Mouse (Mus musculus) lung, postnatal 36 days (tissue): ENCODE measurements around the gene Tulp2.
"Not testable (repeated sequence)": the region's sequence is repeated elsewhere in the genome, so short reads cannot be mapped to it uniquely, and the experiment has no call there.

Experiments used
- DNase-seq: peaks from one replicate; pipeline ENCODE4 v3.0.0; 2022; ENCODE audit warnings: mixed read lengths

The Tulp2 gene

DNA sequence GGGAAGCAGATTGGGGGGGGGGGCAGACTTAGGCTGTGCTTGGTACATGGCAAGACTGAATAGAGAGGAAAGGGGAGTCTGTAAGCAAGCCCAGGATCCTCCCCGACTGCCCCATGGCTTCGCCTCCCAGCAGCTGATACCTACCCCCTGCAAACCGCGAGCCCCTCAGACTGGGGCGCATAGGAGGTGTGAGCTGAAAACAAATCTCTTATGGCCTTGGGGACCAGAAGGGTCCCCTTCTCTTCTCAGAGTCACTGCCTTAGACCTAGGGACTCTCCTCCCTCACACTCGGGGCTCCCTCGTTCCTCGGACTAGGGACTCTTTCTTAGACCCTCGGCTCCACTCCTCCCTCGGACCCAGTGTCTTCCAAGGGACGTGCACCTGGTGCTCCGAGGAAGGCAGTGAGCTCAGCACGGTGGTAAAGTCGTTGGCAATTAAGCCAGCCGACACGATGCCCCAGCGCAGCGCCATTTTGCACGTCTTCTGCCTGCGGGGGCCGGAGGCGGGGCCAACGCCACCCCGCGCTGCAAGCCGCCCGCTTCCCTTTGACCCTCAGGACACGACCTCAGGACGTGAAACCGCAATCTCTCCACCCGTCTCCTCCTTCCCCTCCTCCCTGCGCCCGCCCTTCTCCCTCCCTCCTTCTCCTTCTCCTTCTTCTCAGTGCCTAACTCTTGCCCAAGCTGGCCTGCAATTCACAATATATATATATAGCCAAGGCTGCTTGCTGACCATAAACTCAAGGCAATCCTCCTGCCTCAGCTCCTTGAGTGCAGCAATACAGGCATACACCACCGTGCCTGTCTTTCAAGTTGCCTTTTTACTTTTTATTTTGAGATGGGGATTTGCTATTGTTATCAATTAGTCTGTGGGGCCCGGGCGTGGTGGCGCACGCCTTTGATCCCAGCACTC lies 6.9 kb downstream of the Tulp2 start, which contains the start of gene Dhdh:
Gene Dhdh, minus strand, starts transcription at position 513 of the 912 bp plus-strand sequence.
- DNase-seq, result peak; percentile 84

DNA sequence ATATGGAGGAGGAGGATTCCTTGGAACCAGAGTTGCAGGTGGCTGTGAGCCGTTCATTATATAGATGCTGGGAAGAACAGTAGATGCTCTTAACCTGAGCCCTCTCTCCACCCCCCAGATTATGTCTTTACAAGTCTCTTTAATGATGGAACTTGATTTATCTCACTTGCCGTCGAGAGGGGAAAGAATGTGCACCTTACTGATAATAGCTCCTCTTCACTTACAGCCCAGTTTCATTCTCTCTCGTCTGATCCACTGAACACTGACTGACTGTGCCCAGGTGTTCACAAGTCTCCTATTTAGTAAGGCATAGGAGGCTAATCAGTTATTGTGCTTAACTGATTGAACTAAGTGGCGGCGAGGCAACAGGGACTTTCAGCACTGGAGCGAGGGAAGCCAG lies 7.9 kb downstream of the Tulp2 start:
- DNase-seq, result no peak

DNA sequence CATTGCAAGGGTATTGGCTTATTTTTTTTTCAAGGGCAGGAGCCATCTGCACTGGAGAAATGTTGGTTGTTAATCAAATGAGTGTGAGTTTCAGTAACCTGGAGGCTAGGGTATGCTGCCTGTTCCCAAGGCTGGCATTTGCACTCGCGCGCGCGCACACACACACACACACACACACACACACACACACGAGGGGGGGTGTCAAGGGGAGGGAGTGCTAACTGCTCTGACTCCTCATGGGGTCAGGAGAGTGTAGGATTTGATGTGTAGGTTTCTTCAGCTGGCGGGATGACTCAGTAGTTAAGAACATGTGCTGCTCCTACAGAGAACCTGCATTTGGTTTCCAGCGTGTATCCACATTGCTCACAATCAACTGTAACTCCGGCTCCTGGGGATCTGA lies 9.1 kb downstream of the Tulp2 start:
- no peak for DNase-seq

DNA sequence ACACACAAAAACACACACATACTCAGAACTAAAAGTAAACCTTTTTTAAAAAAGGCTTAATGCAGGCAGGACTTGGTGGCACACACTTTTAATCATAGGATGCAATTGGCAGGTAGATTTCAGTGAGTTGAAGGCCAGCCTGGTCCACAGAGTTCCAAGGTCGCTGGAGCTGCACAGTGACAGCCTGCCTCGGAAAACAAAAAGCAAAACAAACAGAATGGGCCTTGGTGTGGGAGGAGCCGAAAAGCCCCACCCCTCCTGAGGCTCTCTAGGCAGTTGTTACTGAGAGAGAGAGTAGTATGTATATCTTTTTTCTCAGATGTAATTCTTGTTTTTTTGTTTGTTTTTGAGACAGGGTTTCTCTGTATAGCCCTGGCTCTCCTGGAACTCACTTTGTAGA lies 9.6 kb downstream of the Tulp2 start:
- peak; percentile 58 for DNase-seq

DNA sequence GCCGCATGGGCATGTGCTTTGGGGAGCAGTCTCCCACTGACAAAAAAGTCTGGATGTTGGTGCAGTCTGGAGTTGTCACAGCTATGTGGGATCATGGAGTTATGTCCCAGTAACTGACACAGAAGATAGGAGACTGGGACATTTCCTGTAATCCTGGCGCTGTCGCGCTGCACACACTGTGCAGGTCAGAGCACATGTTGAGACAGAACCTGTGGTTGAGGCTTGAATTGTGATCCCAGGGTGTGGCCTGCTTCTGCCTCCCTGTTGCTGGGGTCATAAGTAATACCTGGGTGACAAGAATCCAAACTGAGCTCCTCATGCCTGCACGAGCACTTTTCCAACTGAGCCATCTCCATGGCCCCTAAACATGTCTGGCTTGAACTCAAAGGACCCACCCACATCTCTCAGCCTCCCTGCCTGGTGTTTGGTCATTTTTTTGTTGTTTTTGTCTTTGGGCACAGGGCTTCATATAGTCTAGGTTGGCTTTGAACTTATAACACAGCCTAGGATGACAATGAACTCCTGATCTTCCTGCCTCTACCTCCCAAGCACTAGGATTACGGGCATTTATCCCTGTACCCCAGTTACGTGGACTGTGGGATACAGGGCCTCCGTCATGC lies 10.7 kb downstream of the Tulp2 start:
- no peak for DNase-seq

DNA sequence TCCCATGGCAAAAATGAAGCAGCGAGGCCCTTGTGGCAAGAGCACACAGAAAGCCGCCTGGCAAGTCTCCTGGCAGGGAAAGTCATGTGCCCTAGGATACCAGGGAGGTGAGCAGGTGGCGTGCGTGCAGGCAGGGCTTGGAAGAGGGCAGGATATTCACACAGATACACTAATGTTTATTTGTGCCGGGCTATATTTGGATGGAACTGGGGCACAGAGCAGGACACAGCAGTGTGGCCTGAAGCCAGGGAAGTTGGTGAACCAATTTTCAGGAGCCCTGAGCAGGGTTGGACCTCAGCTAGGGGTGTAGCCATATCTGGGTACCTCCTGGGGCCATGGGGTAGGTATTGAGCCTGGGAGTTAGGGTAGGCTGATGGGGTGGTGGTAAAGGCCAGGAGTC lies 11.3 kb downstream of the Tulp2 start:
- no peak for DNase-seq

- DNase-seq, result no peak
Measured at GRCm38 (mm10) chr7:45494548-45494947, 12.9 kb downstream of the Tulp2 start.

GRCm38 (mm10) chr7:45498427-45498826 lies 16.8 kb downstream of the Tulp2 start:
- no peak for DNase-seq

DNA sequence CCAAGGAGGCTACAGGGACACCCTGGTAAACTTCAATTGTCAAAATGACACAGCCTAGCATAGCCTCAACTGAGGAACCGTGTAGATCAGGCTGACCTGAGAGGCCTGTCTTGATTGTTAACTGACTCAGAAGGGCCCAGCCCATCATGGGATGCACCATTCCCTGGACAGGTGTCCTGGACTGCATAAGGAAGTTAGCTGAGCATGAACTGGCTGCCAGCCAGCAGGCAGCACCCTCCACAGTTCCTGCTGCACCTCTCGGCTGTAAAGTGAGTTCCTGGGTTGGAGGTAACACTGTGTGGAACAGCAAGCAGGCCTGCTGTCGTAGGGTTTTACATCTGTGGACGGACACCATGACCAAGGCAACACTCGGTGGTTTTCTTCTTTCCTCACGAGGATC lies 25.9 kb downstream of the Tulp2 start:
- no peak for DNase-seq

DNA sequence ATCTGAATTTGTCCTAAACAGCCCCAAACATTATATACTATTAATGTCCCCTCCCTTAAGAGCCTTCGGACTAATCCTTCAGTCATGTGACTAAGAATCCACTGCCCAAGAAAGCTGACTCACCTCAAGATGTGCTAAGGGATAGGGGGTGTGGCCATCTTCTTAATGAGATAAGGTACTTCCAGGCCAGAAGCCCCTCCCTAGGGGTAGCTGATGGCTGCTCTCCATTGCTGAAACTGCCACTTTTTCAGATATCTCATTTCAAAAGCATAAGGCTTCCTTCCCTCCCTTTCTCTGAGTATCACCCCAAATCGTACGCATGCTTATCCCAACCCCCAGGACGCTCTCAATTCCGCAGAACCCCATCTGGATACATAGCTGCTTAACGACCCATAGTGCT lies 26.9 kb downstream of the Tulp2 start:
- no peak for DNase-seq

DNA sequence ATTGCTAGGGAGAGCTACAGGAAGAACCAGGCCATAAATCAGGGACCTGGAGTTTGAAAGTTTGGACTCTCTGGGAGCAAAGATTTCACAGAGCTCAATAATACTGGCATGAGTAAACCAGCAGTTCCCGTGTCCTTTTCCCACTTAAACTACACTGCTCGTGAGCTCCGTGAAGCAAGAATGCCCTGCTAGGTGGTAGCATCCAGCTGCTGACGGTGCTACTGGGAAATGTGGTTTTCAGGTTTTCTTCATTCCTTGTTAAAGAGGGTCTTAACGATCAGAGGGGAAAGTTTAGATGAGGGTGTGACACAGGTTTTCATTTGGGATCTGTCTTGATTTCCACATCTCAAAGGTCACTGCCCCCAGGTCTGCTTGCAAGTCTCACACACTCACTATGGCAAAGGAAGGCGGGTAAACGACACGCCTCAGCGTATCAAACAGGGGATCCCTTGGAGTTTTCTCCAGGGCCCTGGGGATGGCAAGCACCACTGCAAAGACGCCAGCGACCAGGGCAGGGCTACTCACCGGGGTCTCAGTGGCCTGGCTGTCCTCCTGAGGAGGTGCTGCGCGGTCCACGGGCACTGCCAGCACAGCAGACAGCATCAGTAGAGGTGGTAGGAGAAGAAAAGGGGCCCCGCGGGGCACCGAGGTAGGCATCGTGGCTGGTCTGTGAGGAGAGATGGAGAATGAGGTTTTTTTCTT lies 27.7 kb downstream of the Tulp2 start:
- DNase-seq, result no peak

DNA sequence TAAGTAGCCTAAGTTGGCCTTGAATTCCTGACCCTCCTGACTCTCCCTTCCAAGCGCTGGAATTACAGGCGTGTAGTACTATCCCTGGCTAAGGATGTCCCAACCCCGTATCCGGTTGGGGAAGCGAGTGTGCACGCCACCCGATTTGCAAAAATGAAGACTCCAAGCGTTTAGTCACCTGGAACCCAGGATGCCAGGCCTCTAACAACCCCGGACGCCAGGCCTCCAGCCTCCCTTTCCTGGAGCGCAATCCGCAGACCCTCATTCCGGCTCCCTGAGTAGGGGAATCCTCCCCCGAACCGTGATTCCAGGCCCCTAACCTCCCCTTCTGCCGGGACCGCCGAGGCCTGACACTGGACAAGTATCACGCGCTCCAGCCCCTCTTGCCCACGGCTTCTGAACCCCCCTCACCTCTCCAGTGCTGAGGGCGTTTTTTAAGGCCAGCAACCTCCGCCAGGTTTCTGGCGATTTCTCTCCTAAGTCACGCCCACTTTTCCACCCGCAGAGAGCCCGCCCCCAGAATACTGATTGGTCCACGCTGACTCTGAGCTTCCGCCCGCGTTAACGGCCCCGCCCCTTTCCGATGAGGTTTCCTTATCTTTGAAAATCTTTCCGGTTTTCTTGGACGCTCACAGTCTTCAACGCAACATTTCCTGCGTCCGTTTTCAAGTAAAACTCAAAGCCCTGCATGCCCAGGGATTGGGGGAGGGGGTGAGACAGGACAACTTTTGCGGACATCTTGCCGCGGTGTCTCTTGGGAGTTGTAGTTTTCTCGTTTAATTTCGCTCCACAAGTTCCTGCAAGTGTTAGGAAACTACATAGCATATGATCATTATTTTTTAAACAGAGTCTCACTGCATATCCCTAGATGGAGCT lies 28.5 kb downstream of the Tulp2 start, which contains the start of gene Nucb1:
Gene Nucb1, minus strand, starts transcription at position 495 of the 876 bp plus-strand sequence.
- peak; percentile 97 for DNase-seq

DNA sequence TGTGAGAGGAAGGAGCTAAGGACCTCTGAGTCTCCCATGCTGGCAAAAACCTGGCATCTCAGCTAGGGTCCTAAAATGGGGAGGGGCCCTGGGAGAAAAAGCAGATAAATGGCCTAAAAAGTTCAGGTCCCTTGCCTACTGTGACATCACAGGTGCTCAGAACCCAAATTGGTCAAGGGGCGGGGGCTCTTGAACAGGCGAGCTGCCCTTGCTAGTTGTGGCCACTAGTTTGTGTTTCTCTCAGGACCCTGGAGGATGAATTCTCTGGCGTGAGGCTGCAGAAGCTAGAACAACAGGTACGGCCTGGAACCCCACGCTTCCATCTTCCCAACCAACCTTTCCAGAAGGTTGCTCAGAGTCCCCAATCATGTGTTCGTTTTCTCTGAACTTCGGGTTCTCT lies 32.7 kb downstream of the Tulp2 start:
- DNase-seq, result no peak

DNA sequence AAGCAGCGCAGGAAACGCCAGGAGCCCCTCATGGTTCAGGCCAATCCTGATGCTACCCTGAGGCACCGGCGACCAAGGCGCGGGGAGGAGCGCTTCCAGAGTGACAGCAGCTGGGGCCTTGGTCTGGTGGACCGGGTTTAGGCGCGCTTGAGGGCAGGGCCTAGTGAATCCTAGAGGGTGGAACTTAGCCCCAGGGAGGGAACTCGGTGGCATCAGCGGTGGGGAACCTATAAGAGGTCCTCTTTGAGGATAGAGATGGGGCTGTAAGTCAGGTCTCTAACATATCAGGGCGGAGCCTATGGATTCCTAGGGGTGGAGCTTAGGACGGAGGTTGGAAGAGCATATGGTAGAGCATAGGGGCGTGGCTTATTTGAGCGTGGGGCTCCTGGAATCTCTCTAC lies 33.8 kb downstream of the Tulp2 start:
- DNase-seq, result no peak

DNA sequence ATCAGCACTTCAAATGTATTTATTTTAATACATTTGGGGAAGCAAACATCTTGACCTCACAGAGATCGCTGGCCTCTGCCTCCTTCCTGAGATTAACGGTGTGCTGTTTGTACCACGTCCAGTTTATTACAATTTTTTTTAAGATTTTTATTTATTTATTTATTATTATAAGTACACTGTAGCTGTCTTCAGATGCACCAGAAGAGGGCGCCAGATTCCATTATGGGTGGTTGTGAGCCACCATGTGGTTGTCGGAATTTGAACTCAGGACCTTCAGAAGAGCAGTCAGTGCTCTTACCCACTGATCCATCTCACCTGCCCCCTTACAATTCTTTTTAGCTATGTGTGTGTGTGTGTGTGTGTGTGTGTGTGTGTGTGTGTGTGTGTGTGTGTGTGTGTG lies 35.2 kb downstream of the Tulp2 start:
- not testable (repeated sequence) for DNase-seq

- DNase-seq, result no peak
Measured at GRCm38 (mm10) chr7:45518618-45519017, 36.9 kb downstream of the Tulp2 start.

GRCm38 (mm10) chr7:45519345-45520120 lies 37.9 kb downstream of the Tulp2 start:
- DNase-seq, result no peak

GRCm38 (mm10) chr7:45520605-45521004 lies 38.9 kb downstream of the Tulp2 start:
- no peak for DNase-seq

DNA sequence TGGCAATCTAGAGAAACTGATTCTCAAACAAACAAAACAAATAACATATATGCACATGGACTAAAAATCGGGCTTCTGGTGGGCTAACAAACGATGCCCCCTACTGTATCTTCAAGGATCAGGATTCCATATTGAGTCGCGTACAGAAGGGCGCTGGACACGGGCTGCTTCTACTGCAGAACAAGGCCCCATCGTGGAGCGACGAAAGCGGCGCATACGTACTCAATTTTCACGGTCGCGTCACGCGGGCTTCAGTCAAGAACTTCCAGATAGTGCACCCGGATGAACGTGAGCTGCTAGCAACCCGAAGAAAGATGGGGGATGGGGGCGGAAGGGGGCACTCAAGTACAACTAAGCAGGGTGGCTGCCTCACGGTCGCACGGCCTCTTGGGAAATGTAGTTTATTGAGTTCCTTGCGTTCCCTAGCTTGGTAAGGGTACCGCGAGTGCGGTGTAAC lies 40.1 kb downstream of the Tulp2 start:
- peak; percentile 96 for DNase-seq

- no peak for DNase-seq
Measured at GRCm38 (mm10) chr7:45522194-45522752, 40.6 kb downstream of the Tulp2 start.
